Mouse (Mus musculus) urinary bladder, postnatal 36 days (tissue): ENCODE data around the gene Scamp5.
A peak's percentile ranks its signal among the peaks of the same experiment; 100 is the strongest.

ENCODE experiments used
- DNase-seq, 2 experiments: peaks; one replicate each; pipeline ENCODE4 v3.0.0; 2022; ENCODE audit warnings: low spot score in 2 of 2, mixed read lengths in 1 of 2

Scamp5 gene

GRCm38 (mm10) chr9:57467896-57468549, at the start of gene Scamp5:
Gene Scamp5, minus strand, starts transcription at chr9:57468060.
- DNase-seq, result peak; percentile 73 to 90

GRCm38 (mm10) chr9:57517113-57517512, 49.3 kb upstream of the Scamp5 start:
- DNase-seq, result peak; percentile 35 to 56

- no peak for DNase-seq
Measured at GRCm38 (mm10) chr9:57510577-57510976, 42.7 kb upstream of the Scamp5 start.

GRCm38 (mm10) chr9:57505700-57506099, 37.8 kb upstream of the Scamp5 start:
- peak; percentile 29 to 49 for DNase-seq

- DNase-seq, result no peak
Measured at GRCm38 (mm10) chr9:57504891-57505290, 37.0 kb upstream of the Scamp5 start.

- DNase-seq, result peak; percentile 23 to 62
Measured at GRCm38 (mm10) chr9:57504381-57504700, 36.5 kb upstream of the Scamp5 start.

GRCm38 (mm10) chr9:57503622-57504380, 35.9 kb upstream of the Scamp5 start, which contains the start of gene Rpp25:
Gene Rpp25, plus strand, starts transcription at chr9:57504026.
- peak; percentile 62 to 75 for DNase-seq

- DNase-seq, result peak in 1 of 2 experiments; percentile 26
Measured at GRCm38 (mm10) chr9:57502911-57503621, 35.2 kb upstream of the Scamp5 start.

- DNase-seq, result no peak
Measured at GRCm38 (mm10) chr9:57501861-57502260, 34.0 kb upstream of the Scamp5 start.

- DNase-seq, result no peak
Measured at GRCm38 (mm10) chr9:57501452-57501851, 33.6 kb upstream of the Scamp5 start.

- DNase-seq, result no peak
Measured at GRCm38 (mm10) chr9:57498536-57498935, 30.7 kb upstream of the Scamp5 start.

GRCm38 (mm10) chr9:57497236-57497635, 29.4 kb upstream of the Scamp5 start:
- DNase-seq, result no peak

- DNase-seq, result no peak
Measured at GRCm38 (mm10) chr9:57494970-57495369, 27.1 kb upstream of the Scamp5 start.

- no peak for DNase-seq
Measured at GRCm38 (mm10) chr9:57493532-57493931, 25.7 kb upstream of the Scamp5 start.

- no peak for DNase-seq
Measured at GRCm38 (mm10) chr9:57487807-57488206, 19.9 kb upstream of the Scamp5 start.

GRCm38 (mm10) chr9:57485774-57486173, 17.9 kb upstream of the Scamp5 start:
- peak; percentile 67 to 79 for DNase-seq

- no peak for DNase-seq
Measured at GRCm38 (mm10) chr9:57468914-57469313, 1.1 kb upstream of the Scamp5 start.

GRCm38 (mm10) chr9:57467271-57467771, 539 bp downstream of the Scamp5 start:
- DNase-seq, result no peak

GRCm38 (mm10) chr9:57466101-57466500, 1.8 kb downstream of the Scamp5 start:
- DNase-seq, result no peak

- peak; percentile 54 for DNase-seq
Measured at GRCm38 (mm10) chr9:57462866-57463265, 5.0 kb downstream of the Scamp5 start.

- no peak for DNase-seq
Measured at GRCm38 (mm10) chr9:57459707-57460106, 8.2 kb downstream of the Scamp5 start.

- DNase-seq, result no peak
Measured at GRCm38 (mm10) chr9:57453516-57453915, 14.3 kb downstream of the Scamp5 start.
